Mouse (Mus musculus) liver, embryonic 11.5 days (tissue): Measurements from ENCODE around the gene Naf1. TPM values are rescaled to one million over a fixed set of nuclear protein-coding genes. Genes with fewer than 3 reads are reported as not detected.
A peak's percentile ranks its signal among the peaks of the same experiment; 100 is the strongest.

Source experiments
- ATAC-seq: fragments of 200-750 bp; cut with Nextera tagmentation; replicated peaks from 2 replicates; pipeline ENCODE4 v1.8.0; 2017; ENCODE audit warnings: moderate number of reproducible peaks, mild to moderate bottlenecking, moderate TSS enrichment, moderate library complexity; ENCODE audit not compliant: low FRiP score
- DNase-seq: peaks from one replicate; pipeline ENCODE4 v3.0.0-alpha.2; 2017; ENCODE audit warnings: low spot score
- H3K27ac ChIP-seq: fragments of 300-500 bp; sonication (generic); 2 replicates; pipeline ENCODE4 v1.5.1; 2014; ENCODE audit warnings: mild to moderate bottlenecking, low read depth, low read length, control low read depth
- H3K27me3 ChIP-seq: fragments of 300-500 bp; sonication (generic); replicated peaks from 2 replicates; pipeline ENCODE4 v1.6.1; 2014; ENCODE audit warnings: low read length, mixed read lengths; ENCODE audit not compliant: control insufficient read depth, insufficient read depth
- H3K36me3 ChIP-seq: fragments of 300-500 bp; sonication (generic); 2 replicates; pipeline ENCODE4 v1.6.1; 2014; ENCODE audit warnings: mild to moderate bottlenecking, low read length, moderate library complexity, mixed read lengths; ENCODE audit not compliant: control insufficient read depth, insufficient read depth
- H3K4me1 ChIP-seq: fragments of 300-500 bp; sonication (generic); replicated peaks from 2 replicates; pipeline ENCODE4 v1.6.1; 2014; ENCODE audit warnings: low read length, mixed read lengths; ENCODE audit not compliant: control insufficient read depth, insufficient read depth
- H3K4me2 ChIP-seq: fragments of 300-500 bp; sonication (generic); 2 replicates; pipeline ENCODE4 v1.6.1; 2014; ENCODE audit warnings: mild to moderate bottlenecking, control low read depth, moderate library complexity
- H3K4me3 ChIP-seq: fragments of 300-500 bp; sonication (generic); 2 replicates; pipeline ENCODE4 v1.5.1; 2014; ENCODE audit warnings: low read depth, low read length, control low read depth
- H3K9ac ChIP-seq: fragments of 300-500 bp; sonication (generic); 2 replicates; pipeline ENCODE4 v1.6.1; 2014; ENCODE audit warnings: low read depth, low read length, control low read depth
- H3K9me3 ChIP-seq: fragments of 300-500 bp; sonication (generic); 2 replicates; pipeline ENCODE4 v1.6.1; 2016; ENCODE audit warnings: low read length, inconsistent platforms, mixed read lengths; ENCODE audit not compliant: control insufficient read depth
- WGBS: fragments of 180-500 bp; shearing (Covaris S2); extraction: QIAGEN DNeasy Blood & Tissue Kit; methylation state at CpG from one replicate; pipeline ENCODE4 v1.1.7; 2014; 5-methylcytosine and 5-hydroxymethylcytosine counted together
- polyA plus RNA-seq: library from polyadenylated mRNA; unstranded; fragments of >200 nt; fragmentation: Nextera tagmentation; extraction: Ambion mirVana; gene quantifications from 2 replicates; pipeline ENCODE4 v1.2.1, GENCODE M21; 2014

Gene Naf1
- 7.9 and 8.4 TPM in 2 replicates for polyA plus RNA-seq

- Histone ChIP-seq H3K9ac (peak within 1 kb of the TSS; percentile 91), H3K36me3 (no peaks in the 10 kb centered on the region), H3K4me3 (peak within 1 kb of the TSS; percentile 82), H3K27me3 (no peaks in the 10 kb centered on the region), H3K27ac (no peak within 1 kb of the TSS), H3K4me2 (peak within 1 kb of the TSS; percentile 79), H3K9me3 (no peaks in the 10 kb centered on the region), H3K4me1 (peaks cover 13% of the 10 kb centered on the region)
- DNase-seq: peak; percentile 91
- peak; percentile 94 for ATAC-seq
- 0% methylated on average over 36 of the region's 37 CpGs for WGBS
Measured at GRCm38 (mm10) chr8:66860023-66860422, at the start of gene Naf1. TSS of gene Naf1 (plus strand) at chr8:66860217.

- Histone ChIP-seq H3K4me3 (peak overlapping the region; percentile 82), H3K36me3 (no peaks in the 10 kb centered on the region), H3K9me3 (no peaks in the 10 kb centered on the region), H3K9ac (peak overlapping the region; percentile 91), H3K27me3 (no peaks in the 10 kb centered on the region), H3K4me1 (peaks cover 13% of the 10 kb centered on the region), H3K4me2 (peak overlapping the region; percentile 79), H3K27ac (no peak overlapping the region)
- DNase-seq: peak; percentile 68
- WGBS: 1% methylated on average over 46 of the region's 46 CpGs
- peak; percentile 68 for ATAC-seq
Measured at GRCm38 (mm10) chr8:66860921-66861588, 1.0 kb downstream of the Naf1 start.

GRCm38 (mm10) chr8:66861589-66862500 is 1.8 kb downstream of the Naf1 start:
- 33% methylated on average over 5 of the region's 5 CpGs for WGBS
- Histone ChIP-seq H3K27ac (no peak overlapping the region), H3K9me3 (no peaks in the 10 kb centered on the region), H3K27me3 (no peaks in the 10 kb centered on the region), H3K36me3 (no peaks in the 10 kb centered on the region), H3K9ac (peak overlapping the region; percentile 91), H3K4me1 (peaks cover 13% of the 10 kb centered on the region), H3K4me3 (peak overlapping the region; percentile 82), H3K4me2 (peak overlapping the region; percentile 79)
- ATAC-seq (no peak), DNase-seq (no peak)

- Histone ChIP-seq H3K4me1 (peaks cover 13% of the 10 kb centered on the region), H3K9ac (no peak overlapping the region), H3K9me3 (no peaks in the 10 kb centered on the region), H3K36me3 (no peaks in the 10 kb centered on the region), H3K4me3 (no peak overlapping the region), H3K27me3 (no peaks in the 10 kb centered on the region), H3K27ac (no peak overlapping the region), H3K4me2 (no peak overlapping the region)
- DNase-seq (no peak), ATAC-seq (no peak)
- 91% methylated on average over 3 of the region's 3 CpGs for WGBS
Measured at GRCm38 (mm10) chr8:66863761-66864160, 3.7 kb downstream of the Naf1 start.

GRCm38 (mm10) chr8:66865120-66865519 is 5.1 kb downstream of the Naf1 start:
- WGBS: 60% methylated on average over 1 of the region's 1 CpGs
- Histone ChIP-seq H3K9ac (no peak overlapping the region), H3K4me1 (peaks cover 13% of the 10 kb centered on the region), H3K27me3 (no peaks in the 10 kb centered on the region), H3K36me3 (no peaks in the 10 kb centered on the region), H3K9me3 (no peaks in the 10 kb centered on the region), H3K4me3 (no peak overlapping the region), H3K4me2 (no peak overlapping the region), H3K27ac (no peak overlapping the region)
- no peak for DNase-seq
- ATAC-seq: no peak

GRCm38 (mm10) chr8:66867679-66868078 is 7.7 kb downstream of the Naf1 start:
- no peaks in the 10 kb centered on the region for H3K36me3 ChIP-seq
- WGBS: 62% methylated on average over 3 of the region's 3 CpGs
- no peak for DNase-seq
- no peak for ATAC-seq
- H3K4me1 ChIP-seq: no peaks in the 10 kb centered on the region; the same call in 1 of the 2 replicates
- H3K9ac ChIP-seq: no peak overlapping the region
- no peak overlapping the region for H3K4me3 ChIP-seq
- no peak overlapping the region for H3K27ac ChIP-seq
- H3K27me3 ChIP-seq: no peaks in the 10 kb centered on the region
- H3K4me2 ChIP-seq: no peak overlapping the region
- H3K9me3 ChIP-seq: no peaks in the 10 kb centered on the region

- DNase-seq: no peak
- no peak for ATAC-seq
- Histone ChIP-seq H3K27ac (no peak overlapping the region), H3K9ac (no peak overlapping the region), H3K4me2 (no peak overlapping the region), H3K9me3 (no peaks in the 10 kb centered on the region), H3K36me3 (no peaks in the 10 kb centered on the region), H3K4me3 (no peak overlapping the region), H3K27me3 (no peaks in the 10 kb centered on the region), H3K4me1 (no peaks in the 10 kb centered on the region)
- 21% methylated on average over 1 of the region's 1 CpGs for WGBS
Measured at GRCm38 (mm10) chr8:66869211-66869932, 9.4 kb downstream of the Naf1 start.

- Histone ChIP-seq H3K4me2 (no peak overlapping the region), H3K36me3 (peaks cover 2% of the 10 kb centered on the region; the same call in 1 of the 2 replicates), H3K27ac (no peak overlapping the region), H3K9ac (no peak overlapping the region), H3K27me3 (no peaks in the 10 kb centered on the region), H3K4me3 (no peak overlapping the region), H3K9me3 (no peaks in the 10 kb centered on the region), H3K4me1 (no peaks in the 10 kb centered on the region)
- ATAC-seq (no peak), DNase-seq (no peak)
- 68% methylated on average over 1 of the region's 1 CpGs for WGBS
Measured at GRCm38 (mm10) chr8:66883866-66884265, 23.8 kb downstream of the Naf1 start.
